Mouse (Mus musculus): Measurements from ENCODE around the gene Nol12.

DNA sequence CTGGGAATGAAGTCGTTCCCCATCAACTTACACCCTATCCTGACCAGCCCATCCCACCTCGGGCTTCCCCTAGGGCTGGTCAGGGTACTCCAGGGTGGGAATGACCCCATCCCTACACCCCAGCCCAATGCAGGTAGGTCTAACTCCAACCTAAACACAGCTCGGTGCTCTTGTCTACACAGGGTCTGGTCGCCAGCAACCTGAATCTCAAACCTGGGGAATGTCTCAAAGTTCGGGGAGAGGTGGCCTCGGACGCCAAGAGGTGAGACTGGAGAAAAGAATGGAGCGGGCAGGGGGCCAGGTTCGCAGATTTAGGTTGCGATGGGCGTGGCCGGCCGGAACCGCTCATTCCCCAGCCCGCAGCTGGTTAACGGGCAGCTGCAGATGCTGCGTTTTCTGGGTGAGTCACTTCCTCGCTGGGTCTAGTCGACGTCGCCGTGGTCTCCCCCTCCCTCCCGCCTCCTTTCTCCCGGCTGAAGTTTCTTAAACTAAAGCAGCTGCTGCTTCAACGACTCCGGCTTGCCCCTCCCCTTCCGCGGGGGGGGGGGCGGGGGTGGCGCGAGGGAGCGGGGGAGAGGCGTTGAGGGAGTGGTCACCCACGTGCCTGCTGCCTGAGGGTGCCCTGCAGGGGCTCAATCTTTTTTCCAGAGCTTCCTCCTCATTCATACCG lies 6.8 kb upstream of the Nol12 start:
- TF ChIP-seq CTCF (IDR thresholded peaks at IDR 0.05; ENCODE audit: low read depth, low read length), result no peak
- no peak for TF ChIP-seq POLR2A (IDR thresholded peaks at IDR 0.05; ENCODE audit: insufficient read depth, low read length)
